Mouse (Mus musculus) left cerebral cortex, postnatal 10 days (tissue): ENCODE measurements around the gene Rab44. TPM values are rescaled to one million over a fixed set of nuclear protein-coding genes. Genes with fewer than 3 reads are reported as not detected.

Experiments used
- DNase-seq, 2 experiments: peaks; one replicate each; pipeline ENCODE4 v3.0.0; 2021 to 2022; ENCODE audit warnings: low spot score in 2 of 2, mixed read lengths in 1 of 2; ENCODE audit errors: extremely low spot score in 1 of 2
- intact Hi-C: fragments of 180-260 bp; cut with DNase I; formaldehyde crosslinking; loops from one replicate; pipeline ENCODE4 v1.15.1; 2025
- total RNA-seq, 2 experiments: library from RNA; stranded (reverse); gene quantifications; 2 replicates each; pipeline ENCODE4 v1.2.3; 2021

Rab44 gene
- total RNA-seq, 2 experiments from 2014 or later: 0.15 TPM; not detected in 1

- DNase-seq: no peak
- intact Hi-C loops: loop anchor here (10.0 kb wide), 1 partner anchor 195 kb away; no protein-coding TSS in a partner anchor
Observed at GRCm38 (mm10) chr17:29179917-29180316, 66.0 kb downstream of the Rab44 start.

- no peak for DNase-seq
- intact Hi-C loops: no loop called here
Observed at GRCm38 (mm10) chr17:29180406-29181127, 66.6 kb downstream of the Rab44 start.

- intact Hi-C loops: no loop called here
- DNase-seq: no peak
Observed at GRCm38 (mm10) chr17:29181751-29182150, 67.8 kb downstream of the Rab44 start.

- intact Hi-C loops: no loop called here
- no peak for DNase-seq
Observed at GRCm38 (mm10) chr17:29183162-29183561, 69.2 kb downstream of the Rab44 start.

- intact Hi-C loops: no loop called here
- no peak for DNase-seq
Observed at GRCm38 (mm10) chr17:29185376-29186046, 71.6 kb downstream of the Rab44 start.

GRCm38 (mm10) chr17:29186989-29187859 is 73.3 kb downstream of the Rab44 start:
- DNase-seq: no peak
- intact Hi-C loops: no loop called here

GRCm38 (mm10) chr17:29188989-29189388 is 75.0 kb downstream of the Rab44 start:
- intact Hi-C loops: no loop called here
- DNase-seq: no peak

GRCm38 (mm10) chr17:29195579-29195978 is 81.6 kb downstream of the Rab44 start:
- intact Hi-C loops: no loop called here
- DNase-seq: no peak

Other genes starting within 250 kb of the Rab44 start
- gene 4930539E08Rik, start 198.8 kb upstream of the Rab44 start, total RNA-seq: 10 to 100 TPM; 10.9 to 13.5 TPM
- gene Pxt1, start 170.3 kb upstream of the Rab44 start, total RNA-seq: not detected
- 10 to 100 TPM; 81.7 to 83.4 TPM for gene Kctd20, start 162.2 kb upstream of the Rab44 start, total RNA-seq
- gene Stk38, start 106.2 kb upstream of the Rab44 start, total RNA-seq: 10 to 100 TPM; 54.9 to 60.3 TPM
- 100 to 1,000 TPM; 148 to 157 TPM for gene Srsf3, start 81.5 kb upstream of the Rab44 start, total RNA-seq
- 10 to 100 TPM; 34.2 to 40.4 TPM for gene Cdkn1a, start 23.2 kb upstream of the Rab44 start, total RNA-seq
- gene Cpne5, start 124.0 kb downstream of the Rab44 start, total RNA-seq: 10 to 100 TPM; 88.1 to 89.7 TPM
- gene Ppil1, start 150.0 kb downstream of the Rab44 start, total RNA-seq: 10 to 100 TPM; 20.7 to 24.3 TPM
- 100 to 1,000 TPM in 1 of 2 experiments, 10 to 100 TPM in 1; 99.5 to 108 TPM for gene BC004004, start 154.6 kb downstream of the Rab44 start, total RNA-seq
- gene Pi16, start 203.5 kb downstream of the Rab44 start, total RNA-seq: 1 to 10 TPM; 1.6 to 1.8 TPM
- gene Mtch1, start 233.8 kb downstream of the Rab44 start, total RNA-seq: 100 to 1,000 TPM; 493 to 499 TPM
- gene Fgd2, start 246.8 kb downstream of the Rab44 start, total RNA-seq: 10 to 100 TPM in 1 of 2 experiments, 1 to 10 TPM in 1; 8.7 to 10.4 TPM